Mouse (Mus musculus): Measurements from ENCODE around the gene Sgce.

Gene Sgce

DNA sequence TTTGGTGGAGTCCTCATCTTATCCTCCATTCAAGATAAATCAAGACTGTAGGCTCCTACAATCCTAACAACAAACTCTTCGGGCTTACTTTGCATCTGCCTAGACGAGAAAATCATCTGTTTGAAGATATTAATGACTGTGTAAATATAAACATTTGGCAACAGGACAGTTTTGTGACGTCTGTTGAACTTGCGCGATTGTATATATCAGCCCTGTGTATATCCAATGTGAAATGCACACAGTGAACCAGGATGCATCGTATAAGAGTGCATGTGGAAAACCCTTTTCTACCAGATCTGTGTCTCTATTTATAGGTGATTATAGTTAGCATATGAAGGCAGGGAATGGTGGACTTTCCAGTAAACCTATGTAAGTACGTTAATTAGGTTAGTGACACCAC is 104.9 kb downstream of the Sgce start:
- no peak for DNase-seq

DNA sequence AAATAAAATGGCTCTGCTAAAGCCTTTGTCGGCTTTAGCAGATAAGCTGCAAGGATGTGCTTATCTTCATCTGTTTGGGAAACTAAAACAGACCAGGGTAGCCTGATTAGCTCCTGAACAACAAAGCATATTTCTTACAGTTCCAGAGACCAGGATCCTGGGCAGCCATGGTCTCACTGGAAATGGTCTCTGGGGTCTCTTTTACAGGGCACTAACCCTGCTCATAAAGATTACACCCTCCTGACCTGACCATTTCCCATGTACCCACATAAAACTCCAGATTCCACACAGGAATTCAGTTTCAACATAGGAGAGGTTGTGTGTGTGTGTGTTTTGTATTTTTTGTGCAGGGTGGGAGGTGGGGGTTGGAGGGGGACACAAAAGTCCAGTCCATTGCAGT is 112.2 kb downstream of the Sgce start:
- no peak for DNase-seq

DNA sequence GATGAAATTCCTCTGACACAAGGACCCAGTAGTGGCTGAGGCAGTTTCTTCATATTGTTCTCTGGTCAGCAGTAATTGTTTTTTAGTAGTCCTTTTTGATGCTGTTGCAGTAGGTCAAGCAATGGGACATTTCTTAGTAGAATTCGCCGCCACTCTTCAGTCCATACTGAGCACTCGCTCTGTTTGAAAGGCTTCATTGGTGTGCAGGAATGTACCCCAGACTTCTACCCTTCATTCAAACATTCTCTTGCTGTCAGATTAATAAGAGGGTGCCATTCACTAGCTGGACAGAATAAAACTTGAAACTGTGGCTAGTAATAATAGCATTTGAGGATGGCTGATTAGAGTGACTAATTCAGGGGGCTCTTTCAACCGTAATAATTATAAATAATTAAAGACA is 113.8 kb downstream of the Sgce start:
- DNase-seq: no peak

DNA sequence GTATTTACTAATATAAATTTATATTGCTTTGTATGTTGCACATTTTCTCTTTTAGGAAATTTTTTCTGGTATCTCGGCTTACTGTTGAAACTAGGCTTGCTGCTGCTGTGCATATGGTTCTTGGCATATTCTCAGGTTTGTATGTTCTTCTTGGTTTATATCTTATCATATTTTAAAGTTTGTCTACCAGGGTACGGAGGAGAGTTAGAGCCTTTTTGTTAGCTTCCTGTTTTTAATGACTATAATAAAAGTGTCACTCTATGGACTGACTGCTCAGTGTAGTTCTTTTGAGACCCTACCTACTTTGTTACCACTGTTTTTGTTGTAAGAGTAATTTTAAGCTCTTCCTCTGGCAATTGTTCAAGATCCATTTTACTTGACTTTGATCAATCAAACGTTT is 115.5 kb downstream of the Sgce start:
- DNase-seq: no peak
